Mouse (Mus musculus) 3T3-L1 (cell line): ENCODE results near the gene Stk32b.

Source experiments
- DNase-seq: peaks from one replicate; pipeline ENCODE4 v3.0.0-alpha.2; 2015; ENCODE audit warnings: low read depth, low spot score

Stk32b gene

GRCm38 (mm10) chr5:37520441-37520840 is 196.5 kb downstream of the Stk32b start:
- no peak for DNase-seq

DNA sequence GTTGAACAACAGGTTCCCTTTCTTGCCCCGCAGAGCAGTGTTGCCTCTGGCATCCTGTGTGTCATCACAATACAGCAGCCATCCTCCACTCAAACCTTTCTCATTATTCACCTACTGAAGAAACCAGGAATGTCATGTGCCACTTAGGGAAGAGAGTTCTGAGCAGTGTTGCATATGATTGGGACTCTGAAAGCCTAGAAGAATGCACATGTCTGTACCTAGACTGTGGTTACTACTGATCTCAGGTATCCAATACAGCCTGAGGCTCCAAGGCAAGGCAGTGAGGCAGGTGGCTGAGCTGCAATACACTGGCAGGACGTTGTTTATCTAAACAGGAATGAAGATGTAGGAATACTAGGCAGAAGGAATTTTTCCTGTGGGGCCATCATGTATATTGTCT is 204.5 kb downstream of the Stk32b start:
- no peak for DNase-seq

GRCm38 (mm10) chr5:37506880-37507519 is 210.0 kb downstream of the Stk32b start:
- DNase-seq: no peak

DNA sequence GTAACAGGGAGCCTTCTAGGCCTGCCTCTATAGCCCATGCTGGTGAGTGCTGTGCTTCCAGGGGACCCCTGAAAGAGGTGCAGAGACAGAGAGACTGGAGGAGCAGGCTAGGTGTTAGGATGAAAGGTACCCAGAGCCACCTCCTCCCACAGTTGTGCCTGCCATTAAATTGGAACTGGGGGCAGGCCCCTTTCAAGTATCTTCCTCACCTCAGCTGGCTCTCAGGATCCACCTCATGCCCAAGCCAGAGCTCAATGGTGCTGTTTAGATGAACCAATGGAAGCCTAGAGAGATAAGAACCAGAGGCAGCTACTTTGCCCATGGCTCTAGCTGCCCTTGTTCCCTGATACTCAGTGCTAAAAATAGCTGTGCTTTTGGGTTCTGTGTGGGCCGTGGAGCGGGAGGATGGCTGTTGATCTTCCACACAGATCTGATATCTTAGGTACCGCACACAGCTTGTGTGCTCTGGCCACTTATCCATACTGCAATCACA is 221.9 kb downstream of the Stk32b start:
- no peak for DNase-seq

- no peak for DNase-seq
These were observed 244.9 kb downstream of the Stk32b start for GRCm38 (mm10) chr5:37472025-37472608.

GRCm38 (mm10) chr5:37471584-37471983 is 245.4 kb downstream of the Stk32b start:
- DNase-seq: no peak

- DNase-seq: peak; percentile 20
These were observed 247.9 kb downstream of the Stk32b start for GRCm38 (mm10) chr5:37469031-37469430.

GRCm38 (mm10) chr5:37467646-37468045 is 249.3 kb downstream of the Stk32b start:
- peak; percentile 67 for DNase-seq

- no peak for DNase-seq
These were observed 251.5 kb downstream of the Stk32b start for GRCm38 (mm10) chr5:37465461-37465860.

DNA sequence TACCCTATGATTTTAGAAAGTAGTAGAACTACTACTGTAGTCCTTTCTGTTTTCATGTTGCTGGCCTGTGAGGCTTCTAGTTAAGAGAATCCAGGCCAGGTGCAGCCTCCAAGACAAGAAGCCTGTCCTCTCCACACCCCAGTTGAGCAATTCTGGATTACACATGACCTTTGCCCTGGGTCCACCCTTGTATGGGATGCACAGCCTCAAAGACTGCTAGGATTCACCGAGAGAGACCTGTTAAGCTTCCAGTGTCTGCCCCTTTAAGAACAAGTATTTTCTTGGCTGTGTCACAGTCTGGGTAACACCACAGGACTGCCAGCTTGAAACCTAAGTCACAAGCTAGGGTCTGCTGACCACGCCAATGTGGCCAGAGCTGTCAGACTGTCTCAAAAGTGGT is 258.7 kb downstream of the Stk32b start:
- no peak for DNase-seq

- no peak for DNase-seq
These were observed 259.1 kb downstream of the Stk32b start for GRCm38 (mm10) chr5:37457831-37458230.

GRCm38 (mm10) chr5:37457191-37457590 is 259.8 kb downstream of the Stk32b start:
- DNase-seq: no peak

DNA sequence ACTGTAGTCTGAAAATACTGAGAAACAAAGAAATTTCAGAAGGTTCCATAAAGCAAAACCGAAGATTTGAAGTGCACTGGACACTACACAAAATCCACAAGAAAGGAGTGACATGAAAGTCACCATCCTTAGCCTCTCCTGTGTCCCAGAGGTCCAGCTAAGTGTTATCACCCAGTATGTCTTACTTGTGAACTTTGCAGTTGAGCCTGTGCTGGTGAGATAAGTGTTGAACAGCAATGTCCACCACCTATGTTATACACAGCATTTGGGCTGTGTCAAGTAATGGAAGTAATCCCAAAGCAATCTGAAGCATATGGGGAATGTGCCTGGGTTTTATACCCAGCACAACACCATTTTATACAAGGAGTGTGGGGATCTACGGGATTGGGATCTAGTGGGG is 260.4 kb downstream of the Stk32b start:
- no peak for DNase-seq

DNA sequence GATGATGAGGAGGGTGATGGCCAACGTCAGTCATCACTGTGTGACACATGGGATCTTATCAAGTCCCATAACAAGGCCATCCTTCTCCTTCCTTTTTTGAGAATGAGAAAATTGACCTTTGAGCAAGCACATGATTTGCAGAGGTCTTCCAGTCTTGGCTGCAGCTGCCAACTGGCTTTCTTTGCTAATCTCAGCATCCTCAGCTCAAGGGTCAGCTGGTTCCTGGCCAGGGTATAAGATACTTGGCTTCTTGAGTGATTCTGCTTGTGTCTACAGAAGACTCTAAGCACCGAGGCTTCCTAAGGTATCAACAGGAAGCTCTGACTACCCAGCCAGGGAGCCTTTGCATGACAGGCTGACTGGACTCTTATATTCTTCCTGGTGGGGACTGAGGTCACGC is 269.4 kb downstream of the Stk32b start:
- DNase-seq: no peak

DNA sequence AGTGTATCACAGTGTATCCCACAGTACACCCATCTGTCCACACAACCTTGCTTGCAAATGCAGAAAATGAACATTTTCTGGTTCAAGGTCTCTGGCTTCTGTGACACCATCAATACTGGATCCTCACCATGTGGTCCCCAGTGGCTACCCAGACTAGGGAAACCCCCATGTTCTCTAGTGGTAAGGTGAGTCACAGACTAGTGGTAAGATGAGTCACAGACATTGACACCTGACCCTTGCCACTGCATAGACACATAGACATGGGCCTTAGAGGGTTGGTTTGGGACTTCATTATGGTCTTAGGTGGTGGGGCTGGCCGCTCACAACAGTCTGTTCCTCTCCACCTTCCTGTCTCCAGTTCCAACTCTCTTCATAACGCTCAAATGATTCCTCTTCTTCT is 274.2 kb downstream of the Stk32b start:
- peak; percentile 75 for DNase-seq

- DNase-seq: no peak
These were observed 281.6 kb downstream of the Stk32b start for GRCm38 (mm10) chr5:37435417-37435816.

DNA sequence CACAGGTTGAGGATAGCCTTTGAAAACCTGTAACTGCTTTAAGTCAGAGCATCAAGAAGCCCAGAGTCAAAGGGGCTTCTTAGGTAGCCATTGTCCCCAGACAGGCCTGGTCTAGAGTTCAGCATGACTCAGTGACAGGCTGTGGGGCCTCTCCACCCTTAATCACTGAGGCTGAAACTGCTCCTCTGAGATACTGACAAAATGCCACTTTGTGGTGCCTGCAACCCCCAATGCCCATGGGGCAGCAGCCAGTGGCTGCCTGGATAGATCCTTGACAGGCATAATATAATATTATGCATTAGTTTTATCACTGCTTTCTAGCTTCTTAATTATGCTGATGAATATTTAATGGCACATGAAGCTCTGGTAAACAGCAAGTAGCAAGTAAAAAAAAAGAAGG is 289.8 kb downstream of the Stk32b start:
- DNase-seq: no peak

DNA sequence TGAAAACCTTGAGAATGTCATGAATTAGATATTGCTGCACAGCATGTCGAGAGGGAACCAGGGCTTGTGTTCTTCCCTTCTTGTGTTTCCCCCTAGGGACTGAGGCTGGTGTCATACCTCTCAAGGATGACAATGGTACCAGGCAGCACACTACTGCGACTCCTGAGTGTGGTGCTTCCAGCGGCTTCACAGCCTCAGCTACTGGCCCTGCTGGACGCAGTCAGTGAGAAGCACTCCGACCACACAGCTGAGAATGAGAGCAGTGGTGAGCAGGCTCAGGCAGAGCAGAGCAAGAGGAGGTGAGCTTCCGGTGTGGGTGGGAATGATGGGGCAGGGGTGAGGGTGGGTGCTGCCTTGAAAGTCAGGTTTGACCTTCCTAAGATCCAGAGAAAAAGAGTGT is 297.9 kb downstream of the Stk32b start:
- no peak for DNase-seq
